Mouse (Mus musculus) cerebellum, adult 2 months (tissue): ENCODE measurements at regions not wholly inside any gene's neighbourhood (a gene's known extent, or its start where the extent isn't known, plus 50 kb on each side); places are given as distances from the start of the nearest gene placed in this dataset.

Source experiments
- CTCF ChIP-seq: fragments of 200-500 bp; IDR thresholded peaks from 2 replicates; pipeline ENCODE4 v1.5.1; 2011; ENCODE audit warnings: low read depth, mild to moderate bottlenecking, control low read depth, low read length, moderate library complexity, borderline replicate concordance; ENCODE audit not compliant: insufficient read depth
- POLR2A ChIP-seq: fragments of 200-500 bp; IDR thresholded peaks from 2 replicates; pipeline ENCODE4 v1.6.1; 2011; ENCODE audit warnings: low read length, control low read depth, borderline replicate concordance; ENCODE audit not compliant: insufficient read depth

DNA sequence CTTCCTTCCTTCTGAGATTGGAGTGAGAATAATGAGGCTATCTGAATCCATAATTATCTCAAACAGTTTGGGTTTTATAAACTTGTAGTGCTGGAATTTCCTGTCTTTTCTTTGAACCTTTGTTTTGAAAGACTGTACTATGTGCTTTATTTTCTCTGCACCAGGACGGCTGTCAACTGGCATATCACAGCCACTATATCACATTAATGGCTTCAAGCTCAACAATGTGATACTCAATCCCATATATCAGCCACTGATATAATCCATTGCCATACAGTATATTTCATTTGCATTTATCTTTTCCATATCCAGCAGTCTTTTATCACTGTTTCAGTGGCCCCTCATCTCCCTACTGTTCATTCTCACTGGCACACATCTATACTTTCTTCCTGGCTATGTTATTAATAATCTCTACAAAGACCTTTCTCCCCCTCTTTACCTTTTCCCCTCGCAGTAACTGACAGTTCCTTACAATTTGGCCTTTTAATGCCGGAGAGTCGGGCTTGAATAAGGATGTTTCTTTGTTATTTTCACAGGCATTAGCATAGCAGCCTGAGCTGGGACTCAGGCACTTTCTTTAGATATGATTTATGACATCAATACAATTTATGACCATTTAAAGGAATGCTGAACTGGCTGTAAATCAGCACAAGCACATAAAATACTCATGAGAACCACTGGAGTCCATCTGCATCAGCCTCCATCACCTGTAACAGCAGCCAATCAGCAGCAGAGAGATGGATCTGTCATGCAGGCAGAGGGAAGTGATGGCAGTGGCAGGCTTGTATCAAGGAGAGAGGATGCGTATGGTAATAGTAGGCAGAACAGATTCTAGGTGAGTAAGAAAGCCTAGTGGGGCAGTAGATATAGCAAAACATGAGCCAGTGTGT, 311.8 kb upstream of the Lsamp start:
- no peak for TF ChIP-seq POLR2A
- no peak for TF ChIP-seq CTCF
